Mouse (Mus musculus) urinary bladder, postnatal 14 days (tissue): Measurements from ENCODE around the gene Tcerg1l.

Experiments used
- DNase-seq: peaks from one replicate; pipeline ENCODE4 v3.0.0; 2021; ENCODE audit warnings: low spot score

The Tcerg1l gene

DNA sequence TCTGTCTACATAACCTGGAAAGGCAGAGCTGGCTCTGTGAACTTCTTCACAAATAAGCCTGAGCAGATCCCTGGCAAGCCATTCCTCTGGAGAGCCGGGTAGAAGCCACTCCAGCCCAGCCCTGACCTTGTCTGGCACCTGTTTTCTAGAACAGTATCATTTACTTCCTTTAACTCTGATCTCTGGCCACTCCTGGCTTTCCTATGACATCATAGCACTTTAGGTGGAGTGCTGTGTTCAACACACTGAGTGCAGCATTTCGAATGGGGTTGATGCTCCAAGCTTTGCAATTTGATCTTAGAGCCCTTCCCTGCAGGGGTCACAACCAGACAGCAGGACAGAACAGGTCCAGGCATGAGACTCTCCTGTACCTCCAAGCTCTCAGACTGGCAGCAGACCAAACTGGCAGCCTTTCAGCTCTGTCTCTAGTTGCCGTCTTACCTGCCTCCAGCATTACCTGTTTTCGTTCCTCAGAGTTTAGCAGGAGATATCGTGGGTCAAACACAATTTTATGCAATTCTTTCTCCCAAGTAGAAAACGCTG lies 179.9 kb downstream of the Tcerg1l start:
- DNase-seq = peak; percentile 65

DNA sequence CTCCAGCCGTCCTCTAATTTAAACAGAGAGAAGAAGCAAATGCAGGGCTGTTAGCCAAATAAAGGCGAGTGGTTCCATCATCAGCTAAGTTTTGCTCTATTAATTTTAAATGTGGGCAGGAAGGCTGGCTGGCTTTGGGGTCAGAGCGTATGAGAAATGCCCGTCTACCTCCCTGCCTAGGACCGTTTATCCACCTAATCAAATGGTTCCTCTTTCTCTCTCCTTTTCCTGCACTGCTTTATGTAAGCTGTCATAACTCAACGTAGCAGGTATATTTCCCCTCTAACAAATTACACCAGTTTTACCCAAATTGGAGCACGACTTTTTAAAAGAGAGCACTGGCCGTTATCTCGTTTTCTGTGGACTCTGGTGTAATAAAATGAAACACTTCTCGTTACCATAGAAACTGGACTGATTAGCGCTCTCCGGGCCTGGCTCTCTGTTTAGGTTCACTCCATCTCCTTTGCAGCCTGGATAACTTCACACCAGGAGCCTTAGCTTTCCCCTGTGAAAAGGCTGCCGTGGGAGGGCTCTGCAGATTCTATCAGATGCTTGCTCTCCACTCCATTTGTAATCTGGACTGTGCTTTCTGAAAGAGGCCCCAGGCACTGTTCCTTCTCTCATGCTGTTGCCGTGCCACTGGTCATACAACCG lies 182.2 kb downstream of the Tcerg1l start:
- no peak for DNase-seq

DNA sequence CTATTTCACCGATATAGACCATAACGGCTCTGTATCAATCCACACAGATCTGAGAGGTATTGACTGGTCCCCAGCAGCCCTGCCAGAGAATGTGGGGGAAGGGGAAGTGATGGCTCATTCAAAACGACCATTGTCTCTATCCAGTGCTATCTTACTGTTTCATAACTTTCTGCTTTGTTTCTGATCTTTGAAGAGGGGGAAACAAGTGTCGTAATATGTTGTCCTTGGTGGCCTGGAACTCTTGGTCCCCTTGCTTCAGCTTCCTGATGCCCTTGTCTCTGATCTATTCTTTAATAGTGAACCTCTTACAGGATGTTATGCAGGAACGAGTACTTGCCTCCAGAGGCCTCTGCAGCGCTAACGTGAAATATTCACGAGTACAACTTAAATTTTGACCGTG lies 182.8 kb downstream of the Tcerg1l start:
- DNase-seq = no peak

DNA sequence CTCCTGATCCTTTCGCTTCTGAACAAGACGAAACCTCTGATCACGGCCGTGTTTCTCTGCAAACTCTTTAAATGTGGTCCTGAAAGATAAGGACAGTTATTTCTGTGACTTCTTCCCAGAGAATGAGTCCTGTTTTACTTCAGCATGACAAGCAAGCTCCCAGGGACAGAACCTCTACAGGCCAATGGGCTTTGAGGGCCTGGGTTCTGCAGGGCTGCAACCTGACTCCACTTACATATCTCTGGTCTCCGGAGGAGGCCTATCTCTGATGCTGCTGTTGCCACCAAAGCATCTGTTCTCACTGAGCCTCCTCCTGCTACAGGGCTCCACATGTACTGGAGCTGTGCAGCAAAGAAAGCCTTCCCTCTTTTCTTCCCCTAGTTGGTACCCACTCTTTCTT lies 187.8 kb downstream of the Tcerg1l start:
- DNase-seq = no peak

DNA sequence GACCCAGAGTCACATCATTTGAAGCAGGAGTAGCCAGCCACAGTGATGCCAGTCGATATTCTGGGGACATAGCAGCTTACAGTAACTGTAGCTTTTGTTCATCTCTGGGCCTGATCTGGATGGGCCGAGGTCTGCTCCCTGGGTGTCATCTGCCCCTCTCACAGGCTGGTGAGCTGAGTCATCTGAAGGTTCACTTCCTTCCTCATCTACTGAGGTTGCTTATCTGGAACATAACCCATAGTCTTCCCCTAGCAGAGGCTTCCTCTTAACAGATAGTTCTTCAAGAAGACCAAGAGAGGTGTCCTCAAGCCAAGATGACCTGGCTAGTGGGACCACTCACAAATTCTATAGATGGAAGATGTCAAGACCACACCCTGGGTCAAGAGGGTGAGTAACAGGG lies 192.4 kb downstream of the Tcerg1l start:
- DNase-seq = no peak

DNA sequence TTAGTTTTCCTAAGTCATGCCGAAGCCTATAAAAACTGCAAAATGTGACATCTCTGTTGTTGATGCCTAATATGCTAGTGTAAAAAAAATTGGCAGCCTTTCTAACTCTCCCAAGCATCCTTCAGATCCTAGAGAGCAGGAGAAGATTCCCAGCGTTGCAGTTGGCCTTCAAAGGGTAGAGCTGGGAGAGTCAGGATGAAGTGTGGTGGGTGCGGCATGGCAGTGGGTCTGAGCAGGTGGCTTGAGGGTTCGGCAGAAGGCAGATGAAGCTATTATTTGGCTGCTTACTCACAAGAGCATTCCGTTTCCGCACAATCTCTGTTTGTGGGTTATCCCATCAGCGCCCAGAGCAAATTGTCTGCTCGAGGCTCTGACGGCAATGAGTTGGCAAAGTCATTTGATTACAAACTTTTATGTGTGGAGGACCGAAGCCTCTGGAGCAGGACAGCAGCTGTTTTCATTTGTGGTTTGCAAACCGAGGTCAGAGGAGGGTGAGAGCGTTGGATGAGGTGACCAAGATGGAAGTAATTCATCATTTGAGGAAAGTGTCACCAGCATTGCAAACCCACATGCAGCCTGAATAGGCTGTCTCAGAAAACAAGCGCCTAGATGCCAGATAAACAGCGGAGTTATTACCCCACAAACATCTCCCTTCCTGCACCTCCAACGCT lies 195.2 kb downstream of the Tcerg1l start:
- DNase-seq = no peak

DNA sequence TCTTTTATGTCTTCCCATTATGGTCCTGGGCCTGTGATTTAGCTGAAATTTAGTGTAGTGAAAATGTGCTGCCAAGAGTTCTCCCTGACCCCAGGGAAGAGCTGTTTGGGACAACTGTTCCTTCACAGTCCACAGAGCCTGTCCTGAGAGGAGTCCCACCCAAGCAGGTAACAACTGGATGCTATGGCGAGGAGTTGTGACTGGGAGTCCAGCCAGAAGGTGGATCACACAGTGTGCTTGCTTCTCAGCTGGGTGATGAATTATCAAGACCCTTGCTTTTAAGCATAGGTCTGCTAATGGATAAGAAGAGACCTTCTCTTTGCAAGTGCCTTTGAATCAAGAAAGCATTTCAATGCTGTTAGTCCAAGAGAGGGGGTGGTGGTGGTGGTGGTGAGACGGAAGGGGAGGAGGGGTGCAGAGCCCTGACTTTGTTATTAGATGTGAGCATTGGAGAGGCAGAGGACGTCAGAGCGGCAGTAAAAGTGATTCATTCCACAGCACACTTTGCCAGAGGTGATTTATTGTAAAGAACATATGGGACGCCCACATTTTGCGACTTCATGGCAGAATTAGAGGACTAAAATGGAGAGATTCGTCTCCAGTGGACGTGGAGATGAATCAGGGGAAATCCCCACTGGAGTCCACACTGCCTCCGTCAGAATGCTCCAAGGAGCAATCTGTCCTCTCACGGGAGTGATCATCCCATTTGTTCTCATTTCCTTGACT lies 198.0 kb downstream of the Tcerg1l start:
- no peak for DNase-seq

DNA sequence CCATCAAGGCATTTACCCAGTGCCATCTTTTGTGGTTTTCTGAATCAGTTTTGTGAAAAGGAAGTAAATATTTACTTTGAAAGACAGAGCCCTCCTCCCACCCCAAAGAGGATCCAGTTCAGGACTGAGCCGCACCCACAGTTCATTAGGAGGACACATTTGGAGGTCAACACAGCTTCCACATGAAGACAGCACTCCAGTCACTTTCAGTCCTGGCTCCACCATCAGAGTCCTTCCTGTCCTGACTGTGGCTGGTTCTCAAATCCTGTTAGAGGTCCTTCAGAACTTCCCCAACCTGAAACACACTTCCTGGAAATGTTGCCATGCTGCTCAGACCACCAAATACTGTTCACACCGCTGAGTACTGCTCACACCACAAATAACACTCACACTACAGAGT lies 201.4 kb downstream of the Tcerg1l start:
- no peak for DNase-seq

DNA sequence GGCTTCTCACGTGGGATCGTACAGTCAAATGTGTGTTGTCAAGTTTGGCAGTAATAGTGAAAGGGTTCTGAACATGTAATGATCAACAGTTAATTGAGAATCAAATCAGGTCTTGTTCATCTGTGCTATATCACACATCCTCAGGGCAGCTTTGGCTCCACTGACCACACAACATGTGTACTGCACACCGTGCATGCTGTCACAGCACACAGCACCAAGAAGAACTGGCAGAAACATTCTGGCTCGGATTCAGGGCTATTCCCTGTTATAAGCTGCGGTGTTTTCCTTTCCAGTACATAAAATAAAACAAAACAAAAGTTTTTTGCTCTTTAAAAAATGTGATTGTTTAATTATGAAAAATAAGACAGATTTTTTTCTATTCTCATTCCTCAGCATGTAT lies 213.3 kb downstream of the Tcerg1l start:
- DNase-seq = no peak

DNA sequence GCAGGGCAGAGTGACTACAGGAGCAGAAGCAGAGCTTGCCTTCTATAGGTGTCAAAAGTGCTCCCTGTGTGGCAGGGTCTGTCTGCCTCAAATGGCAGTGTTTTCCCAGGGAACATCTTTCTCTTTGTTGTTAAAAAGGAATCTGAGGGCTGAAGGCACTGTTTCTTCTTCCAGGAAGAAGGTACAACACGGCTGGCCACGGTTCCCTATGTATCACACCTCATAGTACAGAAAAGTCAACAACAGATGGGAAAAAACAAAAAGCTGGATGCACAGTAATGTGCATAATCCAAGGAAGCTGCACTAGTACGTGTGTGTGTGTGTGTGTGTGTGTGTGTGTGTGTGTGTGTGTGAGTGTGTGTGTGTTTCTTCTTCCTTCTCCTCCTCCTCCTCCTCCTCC lies 215.3 kb downstream of the Tcerg1l start:
- DNase-seq = no peak

DNA sequence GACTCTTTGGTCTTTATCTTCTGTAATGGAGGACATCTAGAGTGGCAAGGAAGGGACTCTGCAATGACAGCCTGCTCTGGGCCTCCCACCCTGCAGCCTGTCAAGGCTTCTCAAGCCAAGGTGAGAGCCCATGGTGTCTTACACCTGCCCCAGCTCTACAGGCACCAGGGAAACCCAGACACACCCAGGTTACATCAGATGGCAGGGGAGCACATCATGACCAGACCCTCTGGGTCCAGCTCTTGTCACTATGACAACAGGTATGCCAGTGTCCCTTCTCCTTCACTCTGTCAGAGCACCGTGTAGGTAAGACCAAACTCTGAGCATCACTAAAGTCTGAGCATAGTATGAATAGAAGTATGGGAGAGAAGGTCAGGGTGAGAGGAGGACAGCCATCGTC lies 218.9 kb downstream of the Tcerg1l start:
- DNase-seq = no peak

DNA sequence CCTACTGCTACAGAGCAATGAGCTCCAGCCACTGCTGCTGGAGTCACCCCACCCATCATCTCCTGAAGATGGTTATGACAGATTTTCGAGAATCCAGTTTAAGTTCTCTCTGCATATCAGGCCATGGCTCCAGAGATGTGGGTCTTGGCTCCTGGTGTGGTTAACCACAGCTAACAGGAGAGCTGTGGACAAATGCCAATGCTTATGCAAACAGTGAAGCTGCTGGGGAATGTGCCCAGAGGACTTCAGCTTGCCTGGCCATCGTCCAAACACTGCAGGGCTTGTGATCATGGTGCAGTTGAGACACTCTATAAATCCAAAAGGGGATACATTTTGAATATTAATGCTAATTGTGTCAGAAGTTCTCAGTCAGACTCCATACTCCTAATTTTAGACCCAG lies 221.5 kb downstream of the Tcerg1l start:
- peak; percentile 51 for DNase-seq

DNA sequence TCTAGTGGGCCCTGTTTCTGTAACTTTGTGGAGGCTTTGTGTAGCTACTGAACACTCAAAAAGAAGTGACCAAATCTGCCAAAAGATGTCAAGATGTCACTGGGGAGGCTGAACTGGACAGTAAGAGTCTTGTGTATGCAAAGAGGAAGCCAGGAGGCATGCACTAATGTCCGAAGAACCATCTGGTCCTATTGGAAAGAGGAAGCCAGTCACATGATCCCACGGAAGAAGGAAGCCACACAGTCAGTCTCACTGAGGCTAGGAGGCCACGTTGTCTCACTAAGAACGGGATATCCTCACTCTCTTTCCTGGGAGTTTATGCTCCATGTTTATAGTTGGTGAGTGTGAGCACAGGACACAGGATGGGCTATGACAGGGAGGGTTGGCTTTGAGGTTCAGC lies 227.1 kb downstream of the Tcerg1l start:
- no peak for DNase-seq
